Comparison of ENCODE assay signal across 18 mouse cellular contexts in genomic region chr1:121701826-121702225, GRCm38 (mm10).
A peak's percentile ranks its signal among the peaks of the same experiment; 100 is the strongest.
DNase-seq lines count a peak whose midpoint lies in the region; ATAC-seq lines count a peak whose summit lies in the region.
"Had no signal": no experiment of that assay in that cellular context is flagged by ENCODE, and none has a peak within 500 bp of the region (broad histone marks: within the 10 kb centered on the region; RNA-seq: fewer than 3 reads in every experiment).

No protein-coding gene starts in this region.

- H3K4me3 ChIP-seq in forebrain, embryonic 13.5 days = no peak overlapping the region
- H3K4me3 ChIP-seq in forebrain, embryonic 15.5 days = no peak overlapping the region
- no peak overlapping the region for H3K4me3 ChIP-seq in embryonic facial prominence, embryonic 14.5 days (ENCODE audit: low read depth, low read length)

- no peaks in the 10 kb centered on the region; the same call in 1 of the 2 replicates for H3K9me3 ChIP-seq in forebrain, embryonic 13.5 days (replicated peaks)
- no peaks in the 10 kb centered on the region for H3K9me3 ChIP-seq in forebrain, embryonic 15.5 days
- no peaks in the 10 kb centered on the region for H3K9me3 ChIP-seq in embryonic facial prominence, embryonic 14.5 days (ENCODE audit: control insufficient read depth, low read length)

- H3K4me2 ChIP-seq in forebrain, embryonic 13.5 days = no peak overlapping the region
- no peak overlapping the region for H3K4me2 ChIP-seq in forebrain, embryonic 15.5 days (replicated peaks)
- 0 out of 2 replicates have a peak overlapping the region, but pooled peaks have one; percentile 18 for H3K4me2 ChIP-seq in embryonic facial prominence, embryonic 14.5 days (ENCODE audit: low read depth, low read length)
- H3K4me2 ChIP-seq: liver, embryonic 11.5 days; lung, embryonic 14.5 days had no signal

- intact Hi-C loops in left cerebral cortex, postnatal 14 days (cut with DNase I) = no loop called here
- intact Hi-C loops in heart, postnatal 14 days (cut with DNase I) = no loop called here

- DNase-seq in left cerebral cortex, postnatal 14 days (ENCODE audit: low spot score in 2 of 2) = peak; percentile 17 to 63
- no peak for DNase-seq in left cerebral cortex, adult 18-20 months (ENCODE audit: low spot score in 2 of 2)
- peak; percentile 65 for DNase-seq in embryonic facial prominence, embryonic 14.5 days (ENCODE audit: low spot score)
- DNase-seq in retina, embryonic 14.5 days (ENCODE audit: low spot score) = peak; percentile 6
- DNase-seq in cerebellum, adult 11 months = no peak
- no peak for DNase-seq in heart, postnatal 14 days
- DNase-seq: cerebellum, postnatal 25 days; gastrocnemius, postnatal 25 days; kidney, adult 9 months; kidney, postnatal 36 days; lung, embryonic 14.5 days; lung, postnatal 4 days; thymus, postnatal 25 days had no signal

- no peaks in the 10 kb centered on the region for H3K36me3 ChIP-seq in forebrain, embryonic 13.5 days (ENCODE audit: poor library complexity, severe bottlenecking)
- H3K36me3 ChIP-seq in forebrain, embryonic 15.5 days = no peaks in the 10 kb centered on the region
- H3K36me3 ChIP-seq in embryonic facial prominence, embryonic 14.5 days (ENCODE audit: control insufficient read depth, insufficient read depth, low read length) = no peaks in the 10 kb centered on the region

- peak; percentile 27; the same call in 1 of the 2 replicates for ATAC-seq in forebrain, embryonic 13.5 days
- no peak for ATAC-seq in forebrain, embryonic 15.5 days (replicated peaks)
- ATAC-seq in embryonic facial prominence, embryonic 14.5 days (ENCODE audit: low read depth) = no peak
- ATAC-seq: inflammation-experienced regulatory T-cells, adult 6 months had no signal

- WGBS in forebrain, embryonic 13.5 days = 52% methylated on average over 7 of the region's 7 CpGs
- 49% methylated on average over 7 of the region's 7 CpGs for WGBS in forebrain, embryonic 15.5 days
- 22% methylated on average over 7 of the region's 7 CpGs for WGBS in embryonic facial prominence, embryonic 14.5 days

- no peak overlapping the region for H3K9ac ChIP-seq in forebrain, embryonic 13.5 days
- no peak overlapping the region for H3K9ac ChIP-seq in forebrain, embryonic 15.5 days (replicated peaks)
- H3K9ac ChIP-seq in embryonic facial prominence, embryonic 14.5 days (ENCODE audit: low read depth, low read length) = no peak overlapping the region; the same call in 1 of the 2 replicates
- H3K9ac ChIP-seq: lung, embryonic 14.5 days had no signal

- no peaks in the 10 kb centered on the region for H3K27me3 ChIP-seq in forebrain, embryonic 13.5 days
- no peaks in the 10 kb centered on the region for H3K27me3 ChIP-seq in forebrain, embryonic 15.5 days
- H3K27me3 ChIP-seq in embryonic facial prominence, embryonic 14.5 days (replicated peaks; ENCODE audit: control insufficient read depth, insufficient read depth, low read length) = no peaks in the 10 kb centered on the region
- H3K27me3 ChIP-seq: CH12.LX had no signal

- H3K4me1 ChIP-seq in forebrain, embryonic 13.5 days = no peaks in the 10 kb centered on the region
- no peaks in the 10 kb centered on the region for H3K4me1 ChIP-seq in forebrain, embryonic 15.5 days
- H3K4me1 ChIP-seq in embryonic facial prominence, embryonic 14.5 days (ENCODE audit: control insufficient read depth, insufficient read depth, low read length) = no peaks in the 10 kb centered on the region

- H3K27ac ChIP-seq in forebrain, embryonic 13.5 days = no peak overlapping the region
- no peak overlapping the region for H3K27ac ChIP-seq in forebrain, embryonic 15.5 days (replicated peaks)
- H3K27ac ChIP-seq in embryonic facial prominence, embryonic 14.5 days (replicated peaks; ENCODE audit: low read depth, low read length) = no peak overlapping the region

Comparison
In these comparisons a context has a peak if more than half of its experiments do, and no peak if none do; other contexts are left out.
1. DNase-seq: peak in left cerebral cortex, postnatal 14 days (2 of 2), embryonic facial prominence, embryonic 14.5 days (single experiment) and retina, embryonic 14.5 days (single experiment); none in left cerebral cortex, adult 18-20 months (0 of 2), cerebellum, adult 11 months (single experiment) and heart, postnatal 14 days (0 of 2).